Mouse (Mus musculus) midbrain, embryonic 15.5 days (tissue): Measurements from ENCODE around the gene Magix. TPM values are rescaled to one million over a fixed set of nuclear protein-coding genes. Genes with fewer than 3 reads are reported as not detected.
"Not testable (repeated sequence)": the region's sequence is repeated elsewhere in the genome, so short reads cannot be mapped to it uniquely, and the experiment has no call there.

Source experiments
- ATAC-seq: fragments of 200-750 bp; cut with Nextera tagmentation; replicated peaks from 2 replicates; pipeline ENCODE4 v1.8.0; 2017; ENCODE audit warnings: moderate TSS enrichment
- H3K27ac ChIP-seq: fragments of 300-500 bp; sonication (generic); 2 replicates; pipeline ENCODE4 v1.5.1; 2015; ENCODE audit warnings: mild to moderate bottlenecking, inconsistent platforms
- H3K27me3 ChIP-seq: fragments of 300-500 bp; sonication (generic); replicated peaks from 2 replicates; pipeline ENCODE4 v1.6.1; 2015; ENCODE audit warnings: inconsistent platforms
- H3K36me3 ChIP-seq: fragments of 300-500 bp; sonication (generic); replicated peaks from 2 replicates; pipeline ENCODE4 v1.6.1; 2015; ENCODE audit warnings: inconsistent platforms
- H3K4me1 ChIP-seq: fragments of 300-500 bp; sonication (generic); 2 replicates; pipeline ENCODE4 v1.6.1; 2015; ENCODE audit warnings: inconsistent platforms
- H3K4me2 ChIP-seq: fragments of 300-500 bp; sonication (generic); 2 replicates; pipeline ENCODE4 v1.6.1; 2015; ENCODE audit warnings: inconsistent platforms, mild to moderate bottlenecking, moderate library complexity
- H3K4me3 ChIP-seq: fragments of 300-500 bp; sonication (generic); 2 replicates; pipeline ENCODE4 v1.5.1; 2015; ENCODE audit warnings: mild to moderate bottlenecking, inconsistent platforms
- H3K9ac ChIP-seq: fragments of 300-500 bp; sonication (generic); 2 replicates; pipeline ENCODE4 v1.6.1; 2015; ENCODE audit warnings: mild to moderate bottlenecking, inconsistent platforms
- H3K9me3 ChIP-seq: fragments of 300-500 bp; sonication (generic); 2 replicates; pipeline ENCODE4 v1.6.1; 2016; ENCODE audit warnings: inconsistent platforms
- WGBS: fragments of 180-500 bp; shearing (Covaris S2); methylation state at CpG from one replicate; pipeline ENCODE4 v1.1.7; 2015; ENCODE audit warnings: mixed read lengths; 5-methylcytosine and 5-hydroxymethylcytosine counted together
- polyA plus RNA-seq: library from polyadenylated mRNA; unstranded; fragments of >200 nt; fragmentation: Nextera tagmentation; extraction: Ambion mirVana; gene quantifications from 2 replicates; pipeline ENCODE4 v1.2.1, GENCODE M21; 2015

The Magix gene
- 0.09 TPM in 1 of 2 replicates, not detected in the other for polyA plus RNA-seq

- H3K4me1 ChIP-seq = no peaks in the 10 kb centered on the region
- WGBS = 72% methylated on average over 14 of the region's 14 CpGs
- no peaks in the 10 kb centered on the region for H3K9me3 ChIP-seq
- no peak within 1 kb of the TSS for H3K9ac ChIP-seq
- H3K4me3 ChIP-seq = peak within 1 kb of the TSS; percentile 29; the same call in 1 of the 2 replicates
- no peaks in the 10 kb centered on the region for H3K36me3 ChIP-seq
- H3K27ac ChIP-seq = no peak within 1 kb of the TSS
- H3K27me3 ChIP-seq = no peaks in the 10 kb centered on the region
- H3K4me2 ChIP-seq = peak within 1 kb of the TSS; percentile 50
- ATAC-seq = no peak
Measured at GRCm38 (mm10) chrX:7680864-7681263, at the start of gene Magix. Gene Magix, minus strand, starts transcription at chrX:7681251.

DNA sequence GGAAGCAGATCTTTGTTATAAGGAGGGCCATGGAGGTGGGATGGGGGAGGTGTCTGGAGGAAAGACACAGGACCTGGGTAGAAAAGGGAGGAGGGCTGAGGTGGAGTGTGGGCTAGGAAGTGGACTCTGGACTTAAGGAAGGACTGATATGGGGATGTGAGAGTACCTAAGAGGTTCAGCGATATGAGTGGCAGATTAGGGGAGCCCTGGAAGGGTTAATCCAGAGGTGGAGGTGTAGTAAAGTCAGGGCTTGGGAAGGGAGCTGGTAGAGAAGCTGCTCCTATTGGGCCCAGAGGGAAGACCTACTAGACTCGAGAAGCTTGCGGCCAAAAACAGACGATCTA, 47.8 kb upstream of the Magix start:
- Histone ChIP-seq H3K36me3 (no peaks in the 10 kb centered on the region), H3K27ac (peak overlapping the region; percentile 83), H3K27me3 (no peaks in the 10 kb centered on the region), H3K4me2 (peak overlapping the region; percentile 55), H3K9me3 (no peaks in the 10 kb centered on the region), H3K9ac (peak overlapping the region; percentile 53), H3K4me1 (peaks cover 11% of the 10 kb centered on the region), H3K4me3 (peak overlapping the region; percentile 51)
- WGBS = 32% methylated on average over 4 of the region's 4 CpGs
- no peak; the same call in 1 of the 2 replicates for ATAC-seq

- peak within 1 kb of the TSS; percentile 83 for H3K27ac ChIP-seq
- 19% methylated on average over 42 of the region's 42 CpGs for WGBS
- peak within 1 kb of the TSS; percentile 55 for H3K4me2 ChIP-seq
- H3K9ac ChIP-seq = peak within 1 kb of the TSS; percentile 53
- H3K36me3 ChIP-seq = no peaks in the 10 kb centered on the region
- H3K4me3 ChIP-seq = peak within 1 kb of the TSS; percentile 51
- H3K4me1 ChIP-seq = peaks cover 11% of the 10 kb centered on the region
- H3K9me3 ChIP-seq = no peaks in the 10 kb centered on the region
- peak; percentile 95 for ATAC-seq
- no peaks in the 10 kb centered on the region for H3K27me3 ChIP-seq
Measured at GRCm38 (mm10) chrX:7728215-7728921, 47.3 kb upstream of the Magix start, which contains the start of gene Praf2. Gene Praf2, plus strand, starts transcription at chrX:7728439.

- no peak overlapping the region for H3K4me3 ChIP-seq
- no peak overlapping the region for H3K27ac ChIP-seq
- 92% methylated on average over 13 of the region's 13 CpGs for WGBS
- H3K9ac ChIP-seq = no peak overlapping the region
- no peaks in the 10 kb centered on the region for H3K9me3 ChIP-seq
- H3K27me3 ChIP-seq = no peaks in the 10 kb centered on the region
- no peaks in the 10 kb centered on the region for H3K36me3 ChIP-seq
- no peak for ATAC-seq
- H3K4me1 ChIP-seq = peaks cover 17% of the 10 kb centered on the region
- no peak overlapping the region for H3K4me2 ChIP-seq
Measured at GRCm38 (mm10) chrX:7727176-7727575, 46.1 kb upstream of the Magix start.

- no peaks in the 10 kb centered on the region for H3K36me3 ChIP-seq
- H3K9ac ChIP-seq = no peak overlapping the region
- no peak overlapping the region for H3K4me2 ChIP-seq
- no peaks in the 10 kb centered on the region for H3K9me3 ChIP-seq
- ATAC-seq = no peak
- H3K4me3 ChIP-seq = no peak overlapping the region
- 82% methylated on average over 12 of the region's 12 CpGs for WGBS
- H3K27me3 ChIP-seq = no peaks in the 10 kb centered on the region
- H3K27ac ChIP-seq = no peak overlapping the region
- peaks cover 20% of the 10 kb centered on the region for H3K4me1 ChIP-seq
Measured at GRCm38 (mm10) chrX:7725841-7726240, 44.8 kb upstream of the Magix start.

- Histone ChIP-seq H3K4me3 (no peak overlapping the region), H3K9me3 (no peaks in the 10 kb centered on the region), H3K4me2 (no peak overlapping the region), H3K4me1 (peaks cover 12% of the 10 kb centered on the region), H3K36me3 (no peaks in the 10 kb centered on the region), H3K27me3 (no peaks in the 10 kb centered on the region), H3K9ac (no peak overlapping the region), H3K27ac (no peak overlapping the region)
- 80% methylated on average over 7 of the region's 7 CpGs for WGBS
- ATAC-seq = no peak
Measured at GRCm38 (mm10) chrX:7724135-7724534, 43.1 kb upstream of the Magix start.

DNA sequence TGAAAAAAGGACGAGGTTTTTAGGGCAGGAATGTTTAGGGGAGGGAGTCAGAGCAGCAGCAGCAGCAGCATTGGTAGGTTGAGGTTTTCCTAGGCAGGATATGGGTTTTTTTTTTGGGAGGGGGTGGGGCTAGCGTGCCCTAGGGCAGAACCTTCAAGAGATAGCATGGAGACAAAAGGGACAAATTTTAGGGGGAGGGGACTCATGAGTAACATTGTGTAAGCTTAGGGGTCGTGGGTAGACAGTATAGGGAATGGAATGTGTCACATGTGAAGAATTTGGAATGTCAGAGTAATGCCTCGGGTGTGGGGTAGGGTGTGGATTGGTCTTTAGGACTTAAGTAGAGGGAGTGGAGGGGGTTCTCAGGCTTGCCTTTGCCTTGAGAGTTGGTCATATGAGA, 41.6 kb upstream of the Magix start:
- Histone ChIP-seq H3K27ac (no peak overlapping the region), H3K36me3 (no peaks in the 10 kb centered on the region), H3K9ac (peak overlapping the region; percentile 55), H3K4me1 (peaks cover 9% of the 10 kb centered on the region), H3K4me3 (peak overlapping the region; percentile 55), H3K4me2 (peak overlapping the region; percentile 63), H3K27me3 (no peaks in the 10 kb centered on the region), H3K9me3 (no peaks in the 10 kb centered on the region)
- ATAC-seq = no peak
- WGBS = 32% methylated on average over 4 of the region's 4 CpGs

- ATAC-seq = no peak; the same call in 1 of the 2 replicates
- Histone ChIP-seq H3K4me1 (peaks cover 9% of the 10 kb centered on the region), H3K36me3 (no peaks in the 10 kb centered on the region), H3K27me3 (no peaks in the 10 kb centered on the region), H3K9me3 (no peaks in the 10 kb centered on the region), H3K4me3 (peak overlapping the region; percentile 55), H3K4me2 (peak overlapping the region; percentile 63), H3K9ac (peak overlapping the region; percentile 55), H3K27ac (peak overlapping the region; percentile 94; the same call in 1 of the 2 replicates)
- WGBS = 22% methylated on average over 11 of the region's 11 CpGs
Measured at GRCm38 (mm10) chrX:7722282-7722611, 41.2 kb upstream of the Magix start.

DNA sequence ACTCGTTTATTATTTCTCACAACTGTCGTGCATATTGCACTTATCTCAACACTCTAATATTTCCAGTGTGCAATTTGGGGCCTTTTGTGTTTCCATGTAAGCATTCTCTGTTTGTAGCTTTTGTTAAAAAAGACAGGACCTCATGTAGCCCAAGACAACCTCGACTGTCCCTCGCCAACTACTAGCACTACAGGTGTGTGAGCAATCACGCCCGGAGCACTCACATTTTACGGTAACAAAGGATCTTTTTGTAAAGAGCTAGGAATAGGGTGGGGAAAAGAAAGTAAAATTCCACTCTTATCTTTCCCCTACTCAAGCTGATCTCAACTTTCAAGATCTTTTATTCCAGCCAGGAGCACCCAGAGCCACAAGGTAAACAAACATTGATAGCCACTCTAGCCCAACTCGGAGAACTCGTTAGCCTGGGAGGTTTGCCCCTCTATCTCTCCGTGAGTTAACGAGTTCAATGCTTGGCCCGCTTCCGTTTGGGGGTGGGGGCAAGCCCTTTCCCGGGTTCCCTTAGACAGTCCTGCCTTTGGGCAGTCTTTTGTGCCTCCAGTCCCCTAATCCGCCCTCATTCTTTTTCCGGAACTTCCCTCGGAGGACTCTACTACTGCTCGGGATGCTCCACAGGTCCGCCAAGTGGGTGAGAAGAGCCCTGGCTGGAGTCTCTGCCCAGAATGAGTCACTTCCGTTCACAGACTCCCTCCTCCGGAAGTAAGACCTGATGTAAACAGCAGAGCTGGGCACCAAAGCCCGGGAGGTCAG, 40.6 kb upstream of the Magix start, which contains the start of gene Gm45208:
Gm45208 (plus strand) TSS at position 732 of the 768 bp plus-strand sequence.
- ATAC-seq = peak; percentile 95
- 23% methylated on average over 22 of the region's 22 CpGs for WGBS
- H3K4me2 ChIP-seq = peak within 1 kb of the TSS; percentile 63
- H3K36me3 ChIP-seq = no peaks in the 10 kb centered on the region
- peak within 1 kb of the TSS; percentile 94 for H3K27ac ChIP-seq
- H3K4me3 ChIP-seq = peak within 1 kb of the TSS; percentile 55
- H3K27me3 ChIP-seq = no peaks in the 10 kb centered on the region
- H3K9me3 ChIP-seq = no peaks in the 10 kb centered on the region
- peak within 1 kb of the TSS; percentile 55 for H3K9ac ChIP-seq
- peaks cover 9% of the 10 kb centered on the region for H3K4me1 ChIP-seq

- not testable (repeated sequence) for H3K36me3 ChIP-seq, H3K27ac ChIP-seq, H3K9me3 ChIP-seq, H3K9ac ChIP-seq, H3K27me3 ChIP-seq, H3K4me1 ChIP-seq, H3K4me3 ChIP-seq, ATAC-seq, H3K4me2 ChIP-seq
- WGBS = 30% methylated on average over 1 of the region's 1 CpGs
Measured at GRCm38 (mm10) chrX:7716058-7716457, 35.0 kb upstream of the Magix start.

DNA sequence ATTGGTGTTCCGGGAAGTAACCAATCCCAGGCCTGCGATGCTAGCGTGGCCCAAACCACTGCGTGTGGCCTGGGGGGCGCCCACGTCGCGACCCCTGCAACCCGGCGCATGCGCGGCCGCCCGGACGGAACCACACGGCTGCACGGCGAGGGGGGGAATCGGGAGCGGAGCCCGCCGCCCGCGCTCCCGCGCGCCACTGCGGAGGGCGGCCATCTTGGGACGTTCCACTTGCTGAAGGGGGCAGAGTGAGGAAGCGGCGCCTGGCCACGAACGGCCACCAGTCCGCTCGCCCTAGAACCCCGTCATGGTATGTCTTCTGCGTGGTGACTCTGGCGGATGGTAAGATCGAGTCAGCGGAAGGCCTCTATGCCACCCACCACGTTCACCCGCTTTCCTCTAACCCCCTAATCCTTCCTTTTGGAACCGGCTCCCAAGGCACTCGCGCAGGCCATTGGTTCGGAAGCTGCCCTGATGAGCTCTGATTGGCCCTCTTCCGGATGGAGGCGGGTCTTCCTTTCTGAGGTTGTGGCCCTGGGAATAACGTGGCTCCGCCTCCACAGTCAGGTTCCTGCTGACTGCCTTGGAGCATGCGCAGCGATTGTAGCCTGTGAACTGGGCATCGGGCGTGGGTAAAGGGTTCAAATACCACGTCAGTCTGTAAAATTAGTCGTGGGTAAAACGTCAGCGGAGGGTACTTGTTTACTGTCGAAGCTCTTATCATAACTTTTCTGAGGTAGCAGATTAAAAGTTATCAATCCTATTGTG, 33.3 kb upstream of the Magix start, which contains the start of gene Wdr45:
Wdr45 (plus strand) TSS at position 199 of the 765 bp plus-strand sequence.
- H3K9ac ChIP-seq = peak within 1 kb of the TSS; percentile 31; the same call in 1 of the 2 replicates
- H3K9me3 ChIP-seq, H3K27me3 ChIP-seq, H3K36me3 ChIP-seq, H3K4me1 ChIP-seq: not testable (repeated sequence)
- peak; percentile 98 for ATAC-seq
- H3K4me2 ChIP-seq = peak within 1 kb of the TSS; percentile 49
- peak within 1 kb of the TSS; percentile 33 for H3K4me3 ChIP-seq
- 19% methylated on average over 44 of the region's 60 CpGs for WGBS
- peak within 1 kb of the TSS; percentile 55; the same call in 1 of the 2 replicates for H3K27ac ChIP-seq

GRCm38 (mm10) chrX:7713764-7714134, 32.7 kb upstream of the Magix start:
- 43% methylated on average over 6 of the region's 12 CpGs for WGBS
- Histone ChIP-seq H3K4me2 (peak overlapping the region; percentile 49), H3K4me3 (peak overlapping the region; percentile 33), H3K27ac (peak overlapping the region; percentile 55; the same call in 1 of the 2 replicates), H3K9ac (peak overlapping the region; percentile 31; the same call in 1 of the 2 replicates)
- not testable (repeated sequence) for H3K36me3 ChIP-seq, H3K27me3 ChIP-seq, H3K9me3 ChIP-seq, H3K4me1 ChIP-seq, ATAC-seq
